Mouse (Mus musculus) lung, postnatal 14 days (tissue): ENCODE measurements around the gene Tigd3.

ENCODE experiments used
- DNase-seq: peaks from one replicate; pipeline ENCODE4 v3.0.0; 2021

The Tigd3 gene

GRCm38 (mm10) chr19:5846154-5846553 is 47.8 kb downstream of the Tigd3 start:
- no peak for DNase-seq

- DNase-seq, result peak; percentile 96
Measured at GRCm38 (mm10) chr19:5845319-5846135, 48.4 kb downstream of the Tigd3 start.

GRCm38 (mm10) chr19:5844831-5845318 is 49.1 kb downstream of the Tigd3 start:
- no peak for DNase-seq

- DNase-seq, result no peak
Measured at GRCm38 (mm10) chr19:5843781-5844691, 49.9 kb downstream of the Tigd3 start.

- DNase-seq, result no peak
Measured at GRCm38 (mm10) chr19:5842785-5843730, 50.9 kb downstream of the Tigd3 start.

- no peak for DNase-seq
Measured at GRCm38 (mm10) chr19:5841999-5842784, 51.8 kb downstream of the Tigd3 start.

- no peak for DNase-seq
Measured at GRCm38 (mm10) chr19:5841389-5841946, 52.5 kb downstream of the Tigd3 start.
